ENCODE assay signal across 1 mouse cellular context in the genomic region with DNA sequence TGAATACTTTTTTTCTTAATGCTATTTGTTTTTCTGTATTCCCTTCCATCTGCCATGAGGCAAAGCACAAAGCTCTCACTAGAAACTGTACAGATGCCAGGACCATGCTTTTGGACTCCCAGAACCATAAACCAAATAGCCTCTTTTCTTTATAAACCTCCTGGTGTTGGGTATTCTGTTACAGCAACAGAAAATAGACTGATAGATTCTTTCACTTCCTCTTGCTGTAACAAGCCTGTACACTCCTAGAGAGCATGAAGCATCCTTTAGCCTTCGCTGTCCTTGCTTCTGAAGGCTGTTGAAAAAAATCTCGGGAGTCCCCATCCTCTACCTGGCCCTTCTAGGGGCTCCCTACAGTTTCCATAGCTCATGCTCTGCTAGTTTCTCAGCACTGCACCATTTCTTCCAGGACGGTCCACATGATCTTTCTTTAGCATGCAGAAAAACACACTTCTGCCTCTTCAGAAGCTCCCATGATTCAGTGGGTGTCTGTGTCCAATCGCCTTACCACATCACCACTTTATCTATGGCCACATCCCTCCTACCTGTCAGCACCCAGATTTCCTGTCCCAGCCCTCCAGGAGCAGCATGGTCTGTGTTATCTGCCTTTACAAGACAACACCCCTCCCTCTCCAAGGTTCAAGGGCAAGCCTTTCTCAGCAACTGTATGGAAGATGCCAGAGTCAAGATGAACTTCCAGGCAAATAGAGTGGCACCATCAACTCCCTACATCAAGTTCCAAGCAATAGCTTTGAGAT.
TF ChIP-seq lines count a peak whose summit lies in the region.

No protein-coding gene starts in this region.

TF ChIP-seq in CH12.LX, 34 proteins besides CTCF, POLR2A, EP300 and RAD21:
- 0 out of 2 replicates have a peak, but pooled peaks have one; percentile 21 for TF ChIP-seq TCF12 (IDR thresholded peaks at IDR 0.05; ENCODE audit: low read depth, low read length)
- no peak for TF ChIP-seq TBP (conservative IDR thresholded peaks at IDR 0.05; ENCODE audit: low read depth, low read length)
- no peak; the same call in 1 of the 2 replicates for TF ChIP-seq ZNF384 (IDR thresholded peaks at IDR 0.05; ENCODE audit: low read depth, low read length)
- no peak for TF ChIP-seq ETS1 (conservative IDR thresholded peaks at IDR 0.05; ENCODE audit: low read depth, low read length)
- peak; percentile 83 for TF ChIP-seq IRF4 (IDR thresholded peaks at IDR 0.05; ENCODE audit: low read depth, low read length)
- 0 out of 2 replicates have a peak, but pooled peaks have one; percentile 18 for TF ChIP-seq MYC (IDR thresholded peaks at IDR 0.05; ENCODE audit: low read depth, low read length)
- no peak for TF ChIP-seq MAX (IDR thresholded peaks at IDR 0.05; ENCODE audit: low read length)
TF ChIP-seq in CH12.LX: peak in this region for 3.
